Mouse (Mus musculus) cerebellum, adult (tissue): ENCODE results near the gene Cdca4.

Experiments used
- ATAC-seq: cut with Nextera tagmentation; 2 replicates; pipeline ENCODE4 v1.9.2; 2017; ENCODE audit warnings: mild to moderate bottlenecking, moderate library complexity, mixed read lengths; ENCODE audit not compliant: insufficient number of reproducible peaks, low FRiP score, low TSS enrichment

Gene Cdca4

DNA sequence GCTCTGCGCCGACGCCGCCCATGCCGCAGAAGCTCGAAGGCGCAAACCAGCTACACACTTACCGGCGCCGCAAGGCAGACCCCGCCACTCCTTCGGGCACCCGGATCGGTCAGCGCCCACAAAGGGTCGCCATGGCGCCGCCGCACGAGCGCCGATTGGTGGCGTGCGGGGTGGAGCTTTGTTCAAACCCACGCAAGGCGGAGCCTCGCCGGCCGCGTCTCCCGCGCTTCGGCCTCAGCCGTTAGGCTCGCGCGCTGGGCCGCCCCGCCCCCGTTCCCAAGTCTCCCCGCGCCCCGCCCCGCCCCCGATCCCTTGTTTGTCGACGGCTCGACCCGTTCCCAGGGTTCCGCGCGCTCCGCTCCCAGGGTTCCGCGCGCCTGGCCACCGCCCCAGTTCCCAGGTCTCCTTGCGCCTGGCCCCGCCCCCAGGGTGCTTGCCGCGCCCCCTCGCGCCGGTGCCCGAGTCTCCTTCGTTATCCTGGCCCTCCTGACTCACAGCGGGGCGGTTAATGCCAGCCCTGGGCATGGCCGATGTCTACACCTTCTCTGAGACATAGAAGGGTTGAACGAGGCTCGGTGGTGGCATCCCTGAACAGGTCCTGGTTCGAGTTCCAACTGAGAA lies at the start of gene Cdca4:
TSS of gene Cdca4 (minus strand) at position 180 of the 621 bp plus-strand sequence.
- ATAC-seq, result peak; percentile 94

- no peak for ATAC-seq
Measured at GRCm38 (mm10) chr12:112877607-112878020, 48.4 kb upstream of the Cdca4 start.

GRCm38 (mm10) chr12:112877073-112877576 lies 47.9 kb upstream of the Cdca4 start:
- ATAC-seq, result no peak

DNA sequence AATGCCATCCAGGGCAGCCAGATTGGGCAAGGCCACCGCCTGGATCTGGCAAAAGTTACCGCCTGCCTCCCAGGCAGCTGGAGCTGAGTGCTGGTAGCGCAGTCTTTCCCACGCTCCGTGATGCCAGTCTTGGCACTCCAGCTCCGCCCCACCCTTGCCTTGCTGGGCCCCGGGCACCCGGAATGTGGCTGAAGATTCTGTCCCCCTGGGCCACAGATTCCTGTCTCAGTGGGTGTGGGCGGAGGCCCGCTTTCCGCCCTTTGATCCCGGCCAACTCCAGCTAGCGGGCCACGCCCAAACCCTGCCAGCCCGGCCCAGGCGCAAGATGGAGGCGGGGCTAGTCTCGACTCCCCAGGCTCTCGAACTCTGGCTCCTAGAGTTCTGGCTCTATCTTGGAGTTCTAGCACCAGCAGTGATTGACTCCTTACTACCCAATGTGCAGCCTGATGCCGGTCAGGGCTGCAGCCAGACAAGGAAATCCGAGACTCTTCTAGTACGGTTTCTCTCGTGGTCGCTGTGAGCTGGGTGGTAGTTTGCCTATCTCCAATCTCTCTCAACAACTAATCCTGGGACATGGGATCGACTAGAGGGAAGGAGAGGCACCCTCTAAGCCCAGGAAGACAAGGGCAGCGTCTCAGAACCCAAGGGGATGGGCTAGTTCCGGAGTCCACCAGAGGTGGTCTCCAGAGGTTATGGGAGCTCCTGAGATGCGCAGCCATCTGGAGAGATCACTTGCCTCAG lies 47.3 kb upstream of the Cdca4 start:
- ATAC-seq, result no peak

DNA sequence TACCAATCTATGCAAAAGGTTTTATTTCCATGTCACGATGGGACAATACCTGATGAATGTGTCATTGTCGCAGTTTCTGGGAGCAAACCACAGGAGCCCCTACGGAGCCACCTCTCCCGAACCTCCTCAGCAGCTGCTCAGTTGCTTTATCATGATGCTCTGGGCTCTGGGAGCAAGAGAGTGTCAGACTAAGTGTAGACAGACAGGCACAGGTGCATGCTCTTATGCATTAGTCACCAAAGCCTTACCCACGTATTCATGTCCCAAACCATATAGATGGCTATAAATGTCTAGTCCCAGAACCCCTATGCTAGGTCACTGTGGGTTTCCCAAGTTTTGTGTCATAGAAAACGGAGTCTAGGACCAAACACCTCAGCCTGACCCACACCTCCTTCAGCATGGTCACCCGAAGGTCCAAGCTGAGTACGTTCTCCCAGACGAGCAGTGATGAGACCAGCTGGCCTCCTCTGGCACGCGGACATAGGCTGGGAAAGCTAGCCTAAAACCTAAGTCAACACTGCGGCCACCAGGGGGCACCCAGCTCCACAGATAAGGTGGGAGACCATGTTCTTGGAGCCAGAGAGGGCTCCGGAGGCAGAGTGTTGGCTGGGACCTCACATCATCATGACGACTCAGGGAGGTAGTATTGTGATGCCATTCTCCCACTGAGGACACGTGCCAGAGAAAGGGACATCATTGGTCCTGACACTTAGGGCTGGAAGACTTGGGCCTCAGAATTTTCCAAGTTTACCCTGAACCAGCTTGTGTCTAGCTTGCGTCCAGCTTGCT lies 46.2 kb upstream of the Cdca4 start:
- peak; percentile 64 for ATAC-seq

DNA sequence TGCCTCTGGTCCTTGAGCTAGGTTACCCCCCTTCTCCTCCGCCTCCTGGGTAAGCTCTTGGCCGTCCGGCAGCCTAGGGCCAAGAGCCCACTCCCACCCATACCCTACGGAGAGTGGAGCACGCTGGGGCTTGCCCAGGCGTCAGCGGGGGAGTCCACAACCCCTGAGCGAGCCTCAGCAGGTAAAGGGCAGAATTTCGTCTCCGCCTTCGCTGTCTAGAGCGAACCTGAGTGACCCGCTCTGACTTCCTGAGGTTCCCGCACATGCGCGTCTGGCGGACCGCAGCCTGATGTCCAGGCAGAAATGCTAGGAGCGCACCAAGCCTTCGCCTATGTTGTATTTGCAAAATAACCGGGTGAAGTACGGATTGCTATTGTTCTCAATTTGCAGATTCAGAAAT lies 45.0 kb upstream of the Cdca4 start:
- no peak for ATAC-seq

DNA sequence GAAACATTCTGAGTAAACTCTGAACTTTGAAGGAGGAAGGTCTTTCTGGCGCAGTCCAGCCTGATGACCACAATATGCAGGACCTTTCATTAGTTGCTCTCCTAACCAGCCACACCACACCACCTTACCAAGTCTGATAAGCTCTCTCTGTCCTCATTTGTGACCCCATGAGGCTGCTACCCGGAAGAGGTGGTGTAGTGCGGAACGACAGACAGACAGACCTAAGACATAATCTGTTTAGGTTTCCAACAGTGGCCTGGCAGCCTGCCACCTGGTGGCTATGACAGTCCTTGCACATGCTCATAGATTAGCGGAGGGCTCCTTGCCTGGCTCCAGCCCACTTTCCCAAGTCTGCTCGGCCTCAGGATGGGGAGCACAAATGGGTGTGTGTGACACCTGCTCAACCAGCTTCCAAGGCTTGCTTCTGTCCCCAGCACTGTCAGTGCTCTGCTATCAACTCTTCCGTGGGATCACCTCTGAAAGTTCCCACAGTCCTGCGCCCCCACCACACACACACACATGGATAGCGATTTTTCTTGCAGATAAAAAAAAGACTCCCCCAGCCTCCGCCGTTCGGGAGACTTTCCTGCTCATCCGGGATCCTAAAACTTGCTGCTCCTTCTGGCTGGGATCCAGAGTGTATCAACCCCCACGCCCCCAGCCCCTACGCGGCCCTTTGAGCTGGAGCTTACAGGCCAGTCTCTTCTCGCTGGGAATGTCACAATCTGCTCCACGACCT lies 44.4 kb upstream of the Cdca4 start:
- no peak for ATAC-seq

- ATAC-seq, result no peak
Measured at GRCm38 (mm10) chr12:112872991-112873390, 43.8 kb upstream of the Cdca4 start.

DNA sequence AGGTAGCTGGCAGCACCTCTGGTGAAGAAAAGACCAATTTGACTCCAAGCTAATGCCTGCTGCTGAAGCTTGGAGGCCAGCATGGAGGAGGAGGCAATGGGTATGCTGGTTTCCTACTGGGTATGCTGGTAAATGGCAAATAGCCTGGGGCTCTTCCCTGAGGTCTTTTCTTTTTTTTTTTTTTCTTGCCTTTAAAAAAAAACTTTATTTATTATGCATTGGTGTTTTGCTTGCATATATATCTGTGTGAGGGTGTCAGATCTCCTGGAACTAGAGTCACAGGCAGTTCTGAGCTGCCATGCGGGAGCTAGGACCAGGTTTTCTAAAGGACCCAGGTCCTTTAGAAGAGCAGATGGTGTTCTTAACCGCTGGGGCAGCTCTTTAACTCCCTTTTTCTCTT lies 42.0 kb upstream of the Cdca4 start:
- ATAC-seq, result no peak

DNA sequence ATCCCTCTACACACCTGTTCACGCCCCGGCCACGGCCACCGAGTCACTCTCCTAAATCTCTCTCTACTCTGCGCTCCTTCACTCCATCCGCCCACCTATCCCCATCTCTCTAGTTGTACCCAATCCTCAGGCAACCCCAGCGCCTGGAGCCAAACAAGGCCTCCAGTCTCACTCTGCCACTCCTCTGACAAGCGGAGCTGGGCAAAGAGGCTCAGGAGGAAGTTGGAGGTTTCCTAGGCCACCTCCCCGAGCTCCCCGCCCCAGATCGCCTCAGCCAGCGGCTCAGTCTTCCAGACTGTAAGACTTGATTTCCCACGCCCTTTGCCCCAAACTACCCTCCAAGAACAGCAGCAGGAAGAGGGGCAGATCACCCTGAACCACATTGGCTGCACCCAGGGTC lies 41.6 kb upstream of the Cdca4 start:
- no peak for ATAC-seq

DNA sequence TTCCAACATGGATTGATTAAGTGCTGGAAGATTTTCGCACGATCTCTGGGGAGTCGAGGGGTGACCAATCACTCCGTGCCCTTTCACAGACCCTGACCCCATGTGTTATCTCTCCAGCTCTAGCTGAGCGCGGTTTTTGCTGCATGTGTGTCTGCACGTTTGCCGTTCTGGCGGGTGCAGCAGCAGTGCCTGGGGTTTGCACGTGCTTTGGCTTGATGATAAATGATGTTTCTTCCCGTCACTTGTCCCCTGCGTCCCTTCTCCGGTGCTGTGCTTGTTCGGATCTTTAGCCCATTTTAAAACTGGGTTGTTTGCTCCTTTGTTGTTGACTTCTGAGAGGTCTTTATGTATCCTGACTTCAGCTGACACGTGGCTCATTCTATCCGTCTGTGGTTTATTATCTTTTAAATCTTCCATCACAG lies 40.6 kb upstream of the Cdca4 start:
- ATAC-seq, result no peak

GRCm38 (mm10) chr12:112868178-112869087 lies 39.2 kb upstream of the Cdca4 start, which contains the start of gene Gpr132:
Gene Gpr132 (minus strand): TSS chr12:112868228.
- ATAC-seq, result no peak

GRCm38 (mm10) chr12:112867106-112867674 lies 38.0 kb upstream of the Cdca4 start:
- no peak for ATAC-seq

DNA sequence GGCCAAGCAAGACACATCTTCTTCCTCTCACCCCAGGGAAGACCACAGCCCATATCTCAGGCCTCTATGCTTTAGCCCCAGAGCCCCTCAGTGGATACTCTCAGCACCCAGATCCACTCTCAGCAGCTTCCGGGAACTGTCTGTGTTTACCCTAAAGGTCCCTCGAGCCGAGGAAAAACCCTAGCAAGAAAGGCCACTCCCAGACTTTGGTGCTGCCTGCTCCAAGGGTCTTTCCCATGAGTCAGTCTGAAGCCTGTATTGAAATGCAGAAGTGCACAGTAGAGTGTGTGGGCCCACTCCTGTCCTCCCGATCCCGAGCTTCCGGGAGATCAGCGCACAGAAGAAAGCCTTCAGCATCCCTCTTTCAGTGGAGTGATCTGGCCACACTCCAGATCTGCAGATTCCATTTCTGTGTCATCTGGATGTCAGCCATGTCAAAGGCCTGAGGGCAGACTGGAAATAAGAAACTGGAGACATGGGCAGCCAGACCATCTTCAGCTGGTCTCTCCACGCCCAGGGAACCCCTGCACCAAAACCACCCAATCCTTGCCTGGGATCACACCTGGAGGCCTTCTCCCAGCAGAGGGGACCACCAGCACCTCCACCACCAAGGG lies 37.4 kb upstream of the Cdca4 start:
- ATAC-seq, result 0 out of 2 replicates have a peak, but pooled peaks have one; percentile 3

GRCm38 (mm10) chr12:112864804-112865203 lies 35.6 kb upstream of the Cdca4 start:
- ATAC-seq, result no peak

DNA sequence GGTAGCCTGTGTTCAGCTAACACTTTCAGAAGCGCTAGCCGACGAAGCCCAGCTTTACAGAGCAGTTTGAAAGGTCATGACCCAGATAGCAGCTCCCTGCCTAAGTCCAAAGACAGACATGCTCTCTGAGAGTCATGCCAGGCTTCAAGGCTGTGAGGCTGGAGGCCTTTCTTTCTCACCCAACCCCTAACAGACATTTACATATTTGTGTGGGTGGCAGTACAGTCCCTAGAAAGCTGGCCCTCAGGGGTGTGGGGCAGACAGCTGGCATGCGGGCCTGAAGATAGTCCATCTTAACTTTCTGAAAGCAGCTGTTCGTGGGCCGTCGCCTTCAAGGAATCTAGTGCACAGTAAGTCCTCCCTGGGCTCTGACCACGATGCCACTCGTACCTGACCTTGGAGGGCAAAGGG lies 32.7 kb upstream of the Cdca4 start:
- no peak for ATAC-seq

DNA sequence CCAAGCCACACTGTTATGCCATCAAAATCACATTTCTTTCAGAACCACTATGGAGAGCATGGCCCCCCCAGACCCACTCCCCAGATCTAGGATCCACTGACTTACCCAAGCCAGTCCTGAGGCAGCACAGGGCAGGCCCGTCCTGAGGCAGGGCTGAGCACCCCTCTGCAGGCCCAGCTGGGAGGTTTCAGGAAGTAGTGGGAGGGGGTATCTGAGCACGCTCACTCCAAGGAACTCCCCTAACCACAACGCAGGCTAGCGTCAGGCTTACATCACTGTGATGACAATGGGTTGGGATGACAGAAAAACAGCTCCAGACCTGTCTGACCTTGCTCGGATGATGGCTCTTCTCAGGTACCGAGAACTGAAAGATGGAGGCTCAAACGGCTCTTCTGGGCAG lies 31.5 kb upstream of the Cdca4 start:
- ATAC-seq, result no peak

DNA sequence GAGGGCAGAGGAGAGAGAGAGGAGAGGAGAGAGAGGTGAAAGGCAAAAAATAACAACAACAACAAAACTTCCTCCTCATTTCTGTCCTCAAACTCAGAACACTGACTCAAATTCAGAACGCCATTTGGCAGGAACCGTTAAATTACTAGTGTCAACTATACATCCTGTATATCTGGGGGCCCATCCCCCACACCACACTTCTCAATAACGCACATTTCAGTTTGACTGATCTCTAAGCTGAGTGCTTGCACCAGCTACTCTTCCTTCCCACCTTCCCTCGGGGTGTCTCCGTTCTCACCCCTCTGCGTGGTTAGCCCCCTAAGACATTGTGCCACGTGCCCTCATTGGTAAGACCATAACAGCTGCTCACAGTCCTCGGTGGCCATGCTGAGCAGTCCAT lies 30.7 kb upstream of the Cdca4 start:
- ATAC-seq, result no peak
